Comparison of ENCODE assay signal across 8 mouse cellular contexts in the genomic region with DNA sequence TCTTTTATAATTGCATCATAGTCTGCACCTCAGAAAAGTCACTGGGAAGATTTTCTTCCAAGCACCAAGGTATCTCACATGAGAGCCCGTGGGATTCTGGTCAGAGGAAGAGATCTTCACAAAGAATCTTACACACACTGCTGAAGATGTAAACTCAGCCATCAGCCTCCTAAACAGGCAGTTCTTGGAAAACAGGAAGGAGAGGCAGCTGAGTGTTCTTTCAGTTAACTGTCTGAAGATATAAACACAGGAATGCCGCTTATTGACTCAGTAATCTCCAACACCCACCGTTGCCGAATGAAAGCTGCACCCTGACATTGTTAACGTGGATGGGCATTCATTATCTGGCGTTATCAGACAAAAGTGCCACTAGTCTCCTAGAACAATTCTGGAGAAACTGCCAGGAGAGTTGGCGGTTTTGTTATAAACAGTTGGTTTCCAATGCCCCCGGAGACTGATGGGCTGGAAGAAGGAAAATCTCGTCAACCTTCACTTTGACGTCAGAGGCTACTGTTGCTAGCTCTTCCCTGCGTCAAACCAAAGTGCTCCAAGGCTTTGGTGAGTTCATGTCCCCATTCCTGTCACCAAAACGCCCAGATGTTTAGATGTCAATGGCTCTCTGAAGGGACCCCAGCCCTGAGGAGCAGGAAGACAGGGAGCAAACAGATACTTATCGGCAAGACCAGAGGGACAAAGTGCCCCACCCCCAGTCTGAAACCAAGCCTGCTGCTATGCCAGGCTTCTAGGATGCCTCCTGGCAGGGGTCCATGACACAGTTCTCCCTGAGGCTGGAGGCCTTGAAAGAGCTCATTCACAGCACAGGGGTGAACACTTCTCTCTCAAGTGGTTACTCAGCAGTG.
A peak's percentile ranks its signal among the peaks of the same experiment; 100 is the strongest.
DNase-seq lines count a peak whose midpoint lies in the region; ATAC-seq lines count a peak whose summit lies in the region.

No protein-coding gene starts in this region.

- H3K27me3 ChIP-seq in kidney, embryonic 14.5 days (ENCODE audit: control insufficient read depth, insufficient read depth, low read length) = no peaks in the 10 kb centered on the region
- no peaks in the 10 kb centered on the region; the same call in 1 of the 2 replicates for H3K27me3 ChIP-seq in heart, embryonic 14.5 days (ENCODE audit: control insufficient read depth, insufficient read depth, low read length)
- H3K27me3 ChIP-seq in midbrain, embryonic 15.5 days (replicated peaks) = no peaks in the 10 kb centered on the region

- no peak overlapping the region for H3K27ac ChIP-seq in kidney, embryonic 14.5 days (ENCODE audit: low read depth, low read length)
- no peak overlapping the region for H3K27ac ChIP-seq in heart, embryonic 14.5 days (replicated peaks in 1 of 2; ENCODE audit: control insufficient read depth in 1 of 2, insufficient read depth in 1 of 2, low read depth in 2 of 2, low read length in 2 of 2)
- H3K27ac ChIP-seq in midbrain, embryonic 15.5 days = no peak overlapping the region

- ATAC-seq in kidney, embryonic 14.5 days (ENCODE audit: low FRiP score, low TSS enrichment) = no peak
- no peak for ATAC-seq in heart, embryonic 14.5 days (ENCODE audit: insufficient number of reproducible peaks, insufficient read depth, low FRiP score, low read depth)
- peak; percentile 70 for ATAC-seq in midbrain, embryonic 15.5 days (replicated peaks)

- no peaks in the 10 kb centered on the region for H3K4me1 ChIP-seq in kidney, embryonic 14.5 days (ENCODE audit: control insufficient read depth, insufficient read depth, low read length)
- peaks cover 11 to 14% of the 10 kb centered on the region in 2 experiments; a peak in 3 of 4 replicates for H3K4me1 ChIP-seq in heart, embryonic 14.5 days (ENCODE audit: control insufficient read depth in 2 of 2, insufficient read depth in 2 of 2, low read length in 2 of 2)
- peaks cover 2% of the 10 kb centered on the region; the same call in 1 of the 2 replicates for H3K4me1 ChIP-seq in midbrain, embryonic 15.5 days

- H3K9me3 ChIP-seq in kidney, embryonic 14.5 days (ENCODE audit: control insufficient read depth, low read length) = no peaks in the 10 kb centered on the region
- no peaks in the 10 kb centered on the region for H3K9me3 ChIP-seq in heart, embryonic 14.5 days (ENCODE audit: control insufficient read depth, low read length)
- no peaks in the 10 kb centered on the region for H3K9me3 ChIP-seq in midbrain, embryonic 15.5 days

- H3K4me3 ChIP-seq in kidney, embryonic 14.5 days (ENCODE audit: low read length) = no peak overlapping the region
- no peak overlapping the region for H3K4me3 ChIP-seq in heart, embryonic 14.5 days (ENCODE audit: control insufficient read depth in 1 of 2, insufficient read depth in 1 of 2, low read depth in 1 of 2, low read length in 2 of 2)
- H3K4me3 ChIP-seq in midbrain, embryonic 15.5 days = no peak overlapping the region

- no peaks in the 10 kb centered on the region for H3K36me3 ChIP-seq in kidney, embryonic 14.5 days (ENCODE audit: control insufficient read depth, insufficient read depth, low read length)
- H3K36me3 ChIP-seq in heart, embryonic 14.5 days (ENCODE audit: control insufficient read depth, insufficient read depth, low read length) = no peaks in the 10 kb centered on the region
- no peaks in the 10 kb centered on the region for H3K36me3 ChIP-seq in midbrain, embryonic 15.5 days (replicated peaks)

- DNase-seq in kidney, adult 9 months = peak; percentile 8
- DNase-seq in brain, adult 2 months (ENCODE audit: low read depth, low spot score) = peak; percentile 19
- DNase-seq in layer of hippocampus, postnatal 10 days (ENCODE audit: low spot score in 2 of 2) = peak; percentile 51 to 65
- no peak for DNase-seq in thymus, adult 18-20 months
- DNase-seq in spleen, postnatal 10 days (ENCODE audit: low spot score in 2 of 2) = no peak

- WGBS in kidney, embryonic 14.5 days = 64% methylated on average over 13 of the region's 13 CpGs
- WGBS in heart, embryonic 14.5 days = 24% methylated on average over 13 of the region's 13 CpGs
- WGBS in midbrain, embryonic 15.5 days = 55% methylated on average over 13 of the region's 13 CpGs

- no peak overlapping the region for H3K9ac ChIP-seq in kidney, embryonic 14.5 days (ENCODE audit: low read depth, low read length)
- no peak overlapping the region for H3K9ac ChIP-seq in heart, embryonic 14.5 days (ENCODE audit: low read length)
- H3K9ac ChIP-seq in midbrain, embryonic 15.5 days = no peak overlapping the region

- H3K4me2 ChIP-seq in kidney, embryonic 14.5 days (replicated peaks; ENCODE audit: low read depth, low read length) = no peak overlapping the region
- peak overlapping the region; percentile 26 for H3K4me2 ChIP-seq in heart, embryonic 14.5 days (ENCODE audit: low read length)
- H3K4me2 ChIP-seq in midbrain, embryonic 15.5 days = no peak overlapping the region

Comparison
In these comparisons a context has a peak if more than half of its experiments do, and no peak if none do; other contexts are left out.
1. DNase-seq: peak in kidney, adult 9 months (single experiment), brain, adult 2 months (single experiment) and layer of hippocampus, postnatal 10 days (2 of 2); none in thymus, adult 18-20 months (0 of 2) and spleen, postnatal 10 days (0 of 2).